Mouse (Mus musculus) forebrain, embryonic 15.5 days (tissue): ENCODE data around the gene Smco4. TPM values are rescaled to one million over a fixed set of nuclear protein-coding genes. Genes with fewer than 3 reads are reported as not detected.
"Not testable (repeated sequence)": the region's sequence is repeated elsewhere in the genome, so short reads cannot be mapped to it uniquely, and the experiment has no call there.

ENCODE experiments used
- ATAC-seq: fragments of 200-750 bp; cut with Nextera tagmentation; replicated peaks from 2 replicates; pipeline ENCODE4 v1.8.0; 2017; ENCODE audit warnings: mild to moderate bottlenecking, moderate TSS enrichment, moderate library complexity
- H3K27ac ChIP-seq: fragments of 300-500 bp; sonication (generic); replicated peaks from 2 replicates; pipeline ENCODE4 v1.5.1; 2015; ENCODE audit warnings: mild to moderate bottlenecking, inconsistent platforms
- H3K27me3 ChIP-seq: fragments of 300-500 bp; sonication (generic); 2 replicates; pipeline ENCODE4 v1.6.1; 2015; ENCODE audit warnings: inconsistent platforms
- H3K36me3 ChIP-seq: fragments of 300-500 bp; sonication (generic); 2 replicates; pipeline ENCODE4 v1.6.1; 2015; ENCODE audit warnings: mild to moderate bottlenecking, inconsistent platforms
- H3K4me1 ChIP-seq: fragments of 300-500 bp; sonication (generic); 2 replicates; pipeline ENCODE4 v1.6.1; 2015; ENCODE audit warnings: inconsistent platforms
- H3K4me2 ChIP-seq: fragments of 300-500 bp; sonication (generic); replicated peaks from 2 replicates; pipeline ENCODE4 v1.6.1; 2015; ENCODE audit warnings: mild to moderate bottlenecking, inconsistent platforms
- H3K4me3 ChIP-seq: fragments of 300-500 bp; sonication (generic); 2 replicates; pipeline ENCODE4 v1.5.1; 2015; ENCODE audit warnings: mild to moderate bottlenecking, inconsistent platforms
- H3K9ac ChIP-seq: fragments of 300-500 bp; sonication (generic); replicated peaks from 2 replicates; pipeline ENCODE4 v1.6.1; 2015; ENCODE audit warnings: mild to moderate bottlenecking, inconsistent platforms
- H3K9me3 ChIP-seq: fragments of 300-500 bp; sonication (generic); 2 replicates; pipeline ENCODE4 v1.6.1; 2016; ENCODE audit warnings: inconsistent platforms
- WGBS: fragments of 180-500 bp; shearing (Covaris S2); methylation state at CpG from one replicate; pipeline ENCODE4 v1.1.7; 2015; ENCODE audit warnings: mixed read lengths; 5-methylcytosine and 5-hydroxymethylcytosine counted together
- polyA plus RNA-seq: library from polyadenylated mRNA; unstranded; fragments of >200 nt; fragmentation: Nextera tagmentation; extraction: Ambion mirVana; gene quantifications from 2 replicates; pipeline ENCODE4 v1.2.1, GENCODE M21; 2015

Gene Smco4
- polyA plus RNA-seq, 1 experiment from 2014 or later: 1.6 TPM

DNA sequence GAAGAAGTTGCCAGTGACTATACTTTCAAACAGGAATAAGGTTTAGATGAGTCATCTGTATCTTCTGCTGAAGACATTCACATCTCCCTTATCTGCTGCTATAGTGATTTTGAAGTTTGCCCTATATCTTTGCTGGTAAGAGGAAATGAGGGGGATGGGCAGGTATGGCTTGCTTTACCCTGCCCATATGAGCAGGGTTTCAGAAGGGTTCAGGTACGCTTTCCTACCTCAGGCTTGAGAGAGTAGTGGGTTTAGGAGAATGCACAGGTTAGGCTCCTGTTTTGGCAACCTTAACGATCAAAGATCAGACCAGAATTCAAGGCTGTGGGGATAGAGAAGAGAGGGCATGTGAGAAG, 36.7 kb downstream of the Smco4 start:
- Histone ChIP-seq H3K4me3 (no peak overlapping the region), H3K4me2 (no peak overlapping the region), H3K27ac (no peak overlapping the region), H3K9ac (no peak overlapping the region), H3K36me3 (no peaks in the 10 kb centered on the region), H3K4me1 (peaks cover 12% of the 10 kb centered on the region), H3K9me3 (no peaks in the 10 kb centered on the region), H3K27me3 (no peaks in the 10 kb centered on the region)
- ATAC-seq: no peak
- WGBS: 93% methylated on average over 2 of the region's 2 CpGs

- Histone ChIP-seq H3K36me3 (no peaks in the 10 kb centered on the region), H3K27ac (no peak overlapping the region), H3K4me1 (peaks cover 10% of the 10 kb centered on the region), H3K4me3 (no peak overlapping the region), H3K27me3 (no peaks in the 10 kb centered on the region), H3K9me3 (no peaks in the 10 kb centered on the region), H3K4me2 (no peak overlapping the region), H3K9ac (no peak overlapping the region)
- no peak for ATAC-seq
- WGBS: 92% methylated on average over 5 of the region's 5 CpGs
These were observed 38.0 kb downstream of the Smco4 start for GRCm38 (mm10) chr9:15531204-15531603.

- no peak overlapping the region for H3K4me3 ChIP-seq
- H3K27me3 ChIP-seq: no peaks in the 10 kb centered on the region
- H3K27ac ChIP-seq: no peak overlapping the region
- no peaks in the 10 kb centered on the region for H3K9me3 ChIP-seq
- H3K4me2 ChIP-seq: no peak overlapping the region
- 78% methylated on average over 11 of the region's 11 CpGs for WGBS
- H3K9ac ChIP-seq: no peak overlapping the region
- peaks cover 7% of the 10 kb centered on the region for H3K4me1 ChIP-seq
- H3K36me3 ChIP-seq: no peaks in the 10 kb centered on the region
- no peak for ATAC-seq
These were observed 40.3 kb downstream of the Smco4 start for GRCm38 (mm10) chr9:15533336-15534070.

DNA sequence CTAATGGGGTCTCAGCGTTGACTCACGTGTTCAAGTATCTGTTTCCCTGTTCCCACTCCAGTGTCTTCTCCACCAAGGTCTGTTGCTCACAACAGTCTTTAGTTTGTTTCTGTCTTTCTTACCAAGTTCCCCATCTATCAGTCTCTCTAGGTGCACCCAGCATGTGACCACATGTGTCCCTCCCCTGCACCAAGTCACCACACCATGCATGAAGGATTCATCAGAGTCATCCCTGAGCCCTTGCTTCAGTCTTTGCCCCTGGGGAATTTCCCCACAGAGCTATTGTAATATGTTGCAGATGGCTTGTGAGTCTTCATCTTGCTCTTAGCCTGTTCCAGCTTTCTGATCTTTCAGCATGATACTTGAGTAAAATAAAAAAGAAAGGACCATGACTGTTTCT, 40.9 kb downstream of the Smco4 start:
- no peak for ATAC-seq
- 98% methylated on average over 2 of the region's 2 CpGs for WGBS
- no peak overlapping the region for H3K4me3 ChIP-seq

DNA sequence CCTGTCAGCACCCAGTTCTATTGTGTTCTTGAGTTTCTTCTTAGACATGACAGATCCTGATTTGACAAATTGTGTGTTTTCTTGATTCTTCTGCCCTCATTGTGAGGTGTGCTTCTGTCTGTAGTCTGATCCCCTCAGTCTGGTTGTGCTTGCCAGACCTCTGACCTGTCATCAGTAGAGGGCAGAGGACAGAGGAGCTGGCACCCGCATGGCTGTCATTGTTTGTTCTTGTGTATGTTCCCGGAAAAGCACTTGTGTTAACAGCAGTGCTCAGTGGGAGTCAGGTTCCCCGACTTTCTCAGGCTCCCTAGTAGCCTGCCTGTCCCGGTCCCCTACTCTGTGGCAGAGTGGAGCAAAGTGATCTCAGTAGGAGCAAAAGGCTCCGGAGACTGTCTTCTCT, 42.2 kb downstream of the Smco4 start:
- Histone ChIP-seq H3K27me3 (no peaks in the 10 kb centered on the region), H3K4me3 (no peak overlapping the region), H3K9ac (no peak overlapping the region), H3K9me3 (no peaks in the 10 kb centered on the region), H3K36me3 (no peaks in the 10 kb centered on the region), H3K27ac (no peak overlapping the region), H3K4me2 (no peak overlapping the region), H3K4me1 (no peaks in the 10 kb centered on the region)
- WGBS: 52% methylated on average over 5 of the region's 5 CpGs
- ATAC-seq: no peak

More for the DNA sequence above, 40.9 kb downstream of the Smco4 start:
- Histone ChIP-seq H3K4me2 (no peak overlapping the region), H3K36me3 (no peaks in the 10 kb centered on the region), H3K27me3 (no peaks in the 10 kb centered on the region), H3K9me3 (no peaks in the 10 kb centered on the region), H3K4me1 (peaks cover 5% of the 10 kb centered on the region), H3K9ac (no peak overlapping the region), H3K27ac (no peak overlapping the region)

- 92% methylated on average over 5 of the region's 5 CpGs for WGBS
- ATAC-seq: peak; percentile 30; the same call in 1 of the 2 replicates
These were observed 43.7 kb downstream of the Smco4 start for GRCm38 (mm10) chr9:15536861-15537426.

DNA sequence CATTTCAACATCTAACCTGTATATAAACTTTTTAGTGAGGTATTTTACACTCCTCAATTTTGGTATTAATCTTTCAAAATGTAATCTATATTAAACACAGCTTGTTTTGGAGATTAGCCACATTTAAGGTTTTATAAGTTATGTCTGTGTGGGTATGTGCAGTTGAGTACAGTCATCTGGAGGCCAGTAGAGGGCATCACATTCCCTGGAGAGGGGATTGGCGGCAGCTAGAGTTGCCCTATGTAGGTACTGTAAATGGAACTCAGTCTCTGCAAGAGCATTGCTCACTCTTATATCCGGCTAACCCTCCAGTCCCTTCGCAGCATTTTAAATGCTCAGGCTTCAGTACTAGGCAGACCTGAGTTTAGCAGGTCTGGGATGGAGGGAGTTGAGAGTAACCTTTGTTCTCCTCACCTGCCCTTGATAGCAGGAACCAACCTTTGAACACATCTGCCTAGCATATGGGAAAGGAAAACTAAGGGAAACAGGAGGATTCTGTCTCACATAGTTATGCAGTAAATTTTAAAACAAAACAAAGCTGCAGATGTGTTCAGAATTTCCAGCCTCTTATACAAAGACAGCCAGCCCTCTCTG, 44.3 kb downstream of the Smco4 start:
- no peaks in the 10 kb centered on the region for H3K36me3 ChIP-seq
- H3K4me1 ChIP-seq: no peaks in the 10 kb centered on the region
- WGBS: 90% methylated on average over 3 of the region's 3 CpGs

More at GRCm38 (mm10) chr9:15536861-15537426, 43.7 kb downstream of the Smco4 start:
- no peak overlapping the region for H3K4me2 ChIP-seq
- H3K27ac ChIP-seq: no peak overlapping the region
- H3K9me3 ChIP-seq: no peaks in the 10 kb centered on the region
- no peaks in the 10 kb centered on the region for H3K4me1 ChIP-seq
- H3K36me3 ChIP-seq: no peaks in the 10 kb centered on the region
- no peaks in the 10 kb centered on the region for H3K27me3 ChIP-seq
- H3K4me3 ChIP-seq: no peak overlapping the region
- H3K9ac ChIP-seq: no peak overlapping the region

DNA sequence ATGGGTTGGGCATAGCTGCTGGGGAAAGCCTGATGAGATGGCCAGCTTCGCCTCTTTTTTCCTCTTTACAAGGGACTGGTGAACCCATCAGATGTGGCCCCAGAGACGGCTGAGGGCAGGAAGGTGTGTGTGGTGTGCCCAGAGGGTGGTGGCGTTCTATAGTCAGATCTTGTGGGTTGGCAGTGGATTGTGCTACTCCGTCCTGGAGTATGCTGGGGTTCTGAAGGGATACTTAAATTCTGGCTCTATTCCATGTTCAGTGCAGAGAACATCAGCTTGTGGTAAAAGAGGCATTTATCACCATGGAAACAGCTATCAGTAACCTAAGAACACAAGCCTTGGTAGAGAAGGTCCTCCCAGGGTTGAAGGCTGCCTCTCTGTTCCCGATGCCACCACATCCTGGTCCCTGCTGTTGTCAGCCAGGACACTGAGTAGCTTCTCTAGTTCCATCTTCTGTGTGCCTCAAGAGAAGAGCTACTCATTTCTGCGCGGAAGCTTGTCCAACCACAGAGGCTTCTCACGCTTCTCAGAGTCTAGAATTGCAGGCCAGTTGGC, 45.8 kb downstream of the Smco4 start:
- no peaks in the 10 kb centered on the region for H3K4me1 ChIP-seq
- no peaks in the 10 kb centered on the region for H3K9me3 ChIP-seq
- H3K4me3 ChIP-seq: no peak overlapping the region
- 85% methylated on average over 8 of the region's 8 CpGs for WGBS
- no peaks in the 10 kb centered on the region for H3K36me3 ChIP-seq
- H3K27me3 ChIP-seq: no peaks in the 10 kb centered on the region
- no peak overlapping the region for H3K4me2 ChIP-seq
- no peak for ATAC-seq
- H3K9ac ChIP-seq: no peak overlapping the region
- no peak overlapping the region for H3K27ac ChIP-seq

More for the DNA sequence above, 44.3 kb downstream of the Smco4 start:
- Histone ChIP-seq H3K4me2 (no peak overlapping the region), H3K4me3 (no peak overlapping the region), H3K27me3 (no peaks in the 10 kb centered on the region), H3K9ac (no peak overlapping the region), H3K9me3 (no peaks in the 10 kb centered on the region), H3K27ac (no peak overlapping the region)
- no peak for ATAC-seq

GRCm38 (mm10) chr9:15541735-15542354, 48.6 kb downstream of the Smco4 start:
- no peaks in the 10 kb centered on the region for H3K4me1 ChIP-seq
- ATAC-seq: no peak
- H3K27me3 ChIP-seq: no peaks in the 10 kb centered on the region
- no peak overlapping the region for H3K9ac ChIP-seq
- no peaks in the 10 kb centered on the region for H3K9me3 ChIP-seq
- no peaks in the 10 kb centered on the region for H3K36me3 ChIP-seq
- no peak overlapping the region for H3K27ac ChIP-seq
- WGBS: 88% methylated on average over 5 of the region's 5 CpGs
- H3K4me3 ChIP-seq: no peak overlapping the region
- H3K4me2 ChIP-seq: no peak overlapping the region

GRCm38 (mm10) chr9:15550461-15550961, 57.3 kb downstream of the Smco4 start:
- Histone ChIP-seq H3K4me3 (no peak overlapping the region), H3K36me3 (no peaks in the 10 kb centered on the region), H3K4me2 (no peak overlapping the region), H3K27ac (no peak overlapping the region), H3K4me1 (peaks cover 9% of the 10 kb centered on the region), H3K27me3 (no peaks in the 10 kb centered on the region), H3K9me3 (no peaks in the 10 kb centered on the region), H3K9ac (no peak overlapping the region)
- ATAC-seq: no peak
- WGBS: 91% methylated on average over 4 of the region's 4 CpGs

DNA sequence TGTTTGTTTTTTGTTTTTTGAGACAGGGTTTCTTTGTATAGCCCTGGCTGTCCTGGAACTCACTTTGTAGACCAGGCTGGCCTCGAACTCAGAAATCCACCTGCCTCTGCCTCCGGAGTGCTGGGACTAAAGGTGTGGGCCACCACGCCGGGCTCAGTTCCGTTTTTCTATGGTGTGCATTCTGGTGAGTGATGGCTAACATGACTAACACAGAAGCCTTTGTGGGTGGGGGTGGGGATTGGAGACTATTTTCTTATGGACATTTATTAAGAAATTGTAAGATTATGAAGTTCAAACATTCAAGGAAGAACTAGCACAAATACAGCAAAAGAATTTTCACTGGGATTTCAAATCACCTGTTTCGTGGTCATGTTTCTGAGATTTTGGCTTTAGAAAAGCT, 57.8 kb downstream of the Smco4 start:
- H3K4me3 ChIP-seq, H3K9me3 ChIP-seq, H3K9ac ChIP-seq, H3K27ac ChIP-seq, H3K4me2 ChIP-seq, ATAC-seq, H3K36me3 ChIP-seq, H3K4me1 ChIP-seq, H3K27me3 ChIP-seq: not testable (repeated sequence)
- WGBS: 93% methylated on average over 6 of the region's 6 CpGs
